Mouse (Mus musculus): Measurements from ENCODE around the gene Rab38. TPM values are rescaled to one million over a fixed set of nuclear protein-coding genes. Genes with fewer than 3 reads are reported as not detected.

Gene Rab38
- polyA plus RNA-seq, 1 experiment, result not detected

DNA sequence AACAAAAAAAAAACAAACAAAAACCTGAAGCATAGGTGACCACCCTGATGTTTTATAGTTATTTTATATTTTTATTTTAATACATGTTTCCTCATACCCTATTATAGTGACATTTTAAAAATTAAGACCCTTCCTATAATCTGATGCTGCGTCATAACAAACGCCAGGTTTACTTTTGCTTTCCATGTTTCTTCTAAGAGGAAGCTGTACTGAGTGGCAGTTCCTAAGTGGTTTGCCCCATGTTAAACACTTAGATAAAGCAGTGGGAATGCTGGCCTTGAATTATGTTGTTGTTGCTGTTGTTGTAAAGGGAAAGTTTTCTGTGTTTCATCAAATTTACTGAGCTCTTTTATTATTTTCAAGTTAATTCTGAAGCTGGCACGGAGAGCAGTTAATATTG is 27.8 kb downstream of the Rab38 start:
- Histone ChIP-seq H3K27ac (ENCODE audit: control insufficient read depth, insufficient read depth, low read depth, low read length) (no peak overlapping the region), H3K36me3 (ENCODE audit: control insufficient read depth, insufficient read depth, low read length) (no peaks in the 10 kb centered on the region), H3K4me1 (ENCODE audit: control insufficient read depth, insufficient read depth, low read length) (no peaks in the 10 kb centered on the region), H3K4me3 (ENCODE audit: control insufficient read depth, low read depth, low read length) (no peak overlapping the region), H3K27me3 (ENCODE audit: control insufficient read depth, insufficient read depth, low read length) (no peaks in the 10 kb centered on the region)
- no peak for TF ChIP-seq CTCF (IDR thresholded peaks at IDR 0.05; ENCODE audit: control insufficient read depth, insufficient read depth, insufficient replicate concordance, low read depth, low read length)
- TF ChIP-seq POLR2A (IDR thresholded peaks at IDR 0.05; ENCODE audit: control insufficient read depth, low read depth, low read length), result no peak

DNA sequence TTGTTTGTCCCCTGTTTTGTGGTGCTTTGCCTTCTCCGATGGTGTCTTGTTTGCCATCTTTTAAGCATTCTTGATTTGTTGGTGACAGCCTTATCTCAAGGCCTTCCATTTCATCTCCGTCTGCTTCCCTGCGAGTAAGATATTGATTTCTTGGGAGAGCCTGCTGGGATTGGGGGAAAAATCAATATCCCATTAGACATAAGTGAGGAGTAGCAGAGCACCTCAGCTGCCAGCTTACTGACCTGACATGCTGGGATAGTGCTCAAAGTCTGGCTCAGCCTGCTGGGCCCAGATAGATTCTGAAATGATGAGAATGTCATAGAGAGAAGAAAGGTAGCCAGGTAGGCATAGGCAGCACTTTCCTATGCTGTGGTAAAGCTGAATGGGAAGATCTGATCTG is 37.7 kb downstream of the Rab38 start:
- no peaks in the 10 kb centered on the region for H3K27me3 ChIP-seq (ENCODE audit: control insufficient read depth, insufficient read depth, low read length)

DNA sequence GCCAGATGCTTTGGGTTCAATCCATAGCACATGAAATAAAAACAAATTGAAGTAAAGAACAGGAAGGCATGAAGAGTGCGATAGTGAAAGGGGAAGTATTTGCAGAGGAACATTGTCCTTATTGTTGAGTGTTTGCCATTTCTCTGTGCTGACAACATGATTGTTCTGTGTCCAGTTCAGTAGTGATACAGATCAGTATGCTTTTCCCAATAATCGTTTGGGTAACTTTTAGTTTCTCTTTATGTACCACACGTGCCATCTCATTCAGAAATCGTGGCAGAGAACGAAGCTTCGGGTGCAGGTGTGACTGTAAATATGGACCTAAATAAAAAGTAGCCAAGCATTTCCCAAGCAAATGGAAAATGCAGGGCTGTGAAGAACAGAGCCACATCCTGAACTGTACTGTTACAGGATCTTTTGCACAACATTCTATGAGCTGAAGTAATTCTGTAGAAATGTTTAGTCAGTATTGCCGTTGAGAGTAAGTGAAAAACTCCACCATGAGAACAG is 52.1 kb downstream of the Rab38 start:
- no peaks in the 10 kb centered on the region for H3K4me1 ChIP-seq (ENCODE audit: control insufficient read depth, insufficient read depth, low read length)
- H3K4me3 ChIP-seq (ENCODE audit: control insufficient read depth, low read depth, low read length), result no peak overlapping the region
- no peak overlapping the region for H3K27ac ChIP-seq (ENCODE audit: control insufficient read depth, insufficient read depth, low read depth, low read length)
- H3K36me3 ChIP-seq (ENCODE audit: control insufficient read depth, insufficient read depth, low read length), result no peaks in the 10 kb centered on the region
- no peaks in the 10 kb centered on the region for H3K27me3 ChIP-seq (ENCODE audit: control insufficient read depth, insufficient read depth, low read length)
- TF ChIP-seq POLR2A (IDR thresholded peaks at IDR 0.05; ENCODE audit: control insufficient read depth, low read depth, low read length) (no peak), CTCF (IDR thresholded peaks at IDR 0.05; ENCODE audit: control insufficient read depth, insufficient read depth, insufficient replicate concordance, low read depth, low read length) (no peak)

More for the DNA sequence above, 37.7 kb downstream of the Rab38 start:
- TF ChIP-seq CTCF (IDR thresholded peaks at IDR 0.05; ENCODE audit: control insufficient read depth, insufficient read depth, insufficient replicate concordance, low read depth, low read length) (no peak), POLR2A (IDR thresholded peaks at IDR 0.05; ENCODE audit: control insufficient read depth, low read depth, low read length) (no peak)
- H3K36me3 ChIP-seq (ENCODE audit: control insufficient read depth, insufficient read depth, low read length), result no peaks in the 10 kb centered on the region
- H3K27ac ChIP-seq (ENCODE audit: control insufficient read depth, insufficient read depth, low read depth, low read length), result no peak overlapping the region
- H3K4me3 ChIP-seq (ENCODE audit: control insufficient read depth, low read depth, low read length), result no peak overlapping the region
- no peaks in the 10 kb centered on the region for H3K4me1 ChIP-seq (ENCODE audit: control insufficient read depth, insufficient read depth, low read length)

DNA sequence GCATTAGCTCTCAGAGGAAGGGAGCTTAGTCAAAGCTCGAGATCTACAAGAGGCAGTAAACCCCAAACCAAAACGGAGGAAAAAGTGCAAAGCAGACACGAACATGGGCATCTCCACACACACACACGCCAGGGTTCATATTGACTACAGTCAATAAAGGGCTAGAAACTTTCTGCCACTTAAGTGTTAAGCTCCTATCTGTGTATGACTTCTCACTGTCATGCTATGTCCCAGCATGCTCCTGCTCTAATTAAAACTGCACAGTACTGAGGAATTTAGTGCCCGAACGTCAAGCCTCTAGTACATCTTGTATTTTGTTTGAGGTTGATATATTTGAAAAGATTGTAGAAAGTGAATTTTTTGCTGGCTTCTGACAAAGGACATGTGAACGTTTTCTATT is 52.6 kb downstream of the Rab38 start:
- no peak for TF ChIP-seq CTCF (IDR thresholded peaks at IDR 0.05; ENCODE audit: control insufficient read depth, insufficient read depth, insufficient replicate concordance, low read depth, low read length)
- TF ChIP-seq POLR2A (IDR thresholded peaks at IDR 0.05; ENCODE audit: control insufficient read depth, low read depth, low read length), result no peak
- Histone ChIP-seq H3K27me3 (ENCODE audit: control insufficient read depth, insufficient read depth, low read length) (no peaks in the 10 kb centered on the region), H3K27ac (ENCODE audit: control insufficient read depth, insufficient read depth, low read depth, low read length) (no peak overlapping the region), H3K4me3 (ENCODE audit: control insufficient read depth, low read depth, low read length) (no peak overlapping the region), H3K4me1 (ENCODE audit: control insufficient read depth, insufficient read depth, low read length) (no peaks in the 10 kb centered on the region), H3K36me3 (ENCODE audit: control insufficient read depth, insufficient read depth, low read length) (no peaks in the 10 kb centered on the region)

DNA sequence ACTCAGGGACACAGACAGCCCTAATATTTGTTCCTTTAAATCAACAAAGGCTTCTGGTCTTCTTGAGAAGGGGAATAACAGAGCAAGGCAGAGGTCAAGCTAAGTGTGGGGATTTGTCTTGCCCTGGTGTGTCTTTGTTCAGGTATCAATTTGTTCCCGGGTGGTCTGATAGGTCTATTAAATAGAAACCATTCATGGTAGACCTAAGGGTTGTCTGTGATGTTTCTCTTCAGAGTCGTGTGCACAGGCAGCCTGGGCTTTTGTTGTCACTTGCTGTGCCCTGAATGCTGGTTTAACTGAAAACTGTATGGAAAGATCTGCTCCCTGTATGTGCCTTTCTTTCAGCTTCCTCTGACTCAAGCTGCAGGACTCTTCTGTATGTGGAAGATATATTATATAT is 60.9 kb downstream of the Rab38 start:
- TF ChIP-seq CTCF (IDR thresholded peaks at IDR 0.05; ENCODE audit: control insufficient read depth, insufficient read depth, insufficient replicate concordance, low read depth, low read length), result no peak
- no peak for TF ChIP-seq POLR2A (IDR thresholded peaks at IDR 0.05; ENCODE audit: control insufficient read depth, low read depth, low read length)
- H3K4me1 ChIP-seq (ENCODE audit: control insufficient read depth, insufficient read depth, low read length), result no peaks in the 10 kb centered on the region

DNA sequence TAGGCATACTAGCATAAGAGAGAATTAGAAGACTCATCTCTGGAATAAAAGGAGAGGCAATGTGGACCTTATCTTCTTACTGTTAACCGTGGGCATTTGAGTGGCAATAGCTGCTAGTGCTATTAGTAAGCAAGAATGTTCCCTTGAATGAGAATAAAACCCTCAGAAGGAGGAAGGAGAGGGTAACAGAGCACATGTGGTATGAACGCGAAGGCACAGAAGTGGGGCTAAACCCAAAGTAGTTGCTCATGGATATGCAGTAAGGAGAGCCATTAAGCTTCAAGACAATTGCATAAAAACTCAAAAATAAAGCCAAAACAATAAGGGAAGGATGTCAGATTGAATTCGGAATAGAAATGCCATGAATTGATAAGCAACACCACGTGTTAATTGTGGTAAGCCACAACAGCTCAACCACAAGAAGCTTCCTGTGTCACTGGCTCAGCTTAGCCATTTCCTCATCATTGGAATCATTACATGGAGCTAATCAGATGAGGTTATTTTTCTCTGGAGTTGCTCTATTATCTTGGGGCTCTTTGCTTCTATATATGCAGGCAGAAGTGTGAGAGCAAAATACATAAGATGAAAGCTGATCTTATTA is 72.2 kb downstream of the Rab38 start:
- H3K27ac ChIP-seq (ENCODE audit: control insufficient read depth, insufficient read depth, low read depth, low read length), result no peak overlapping the region
- H3K4me3 ChIP-seq (ENCODE audit: control insufficient read depth, low read depth, low read length), result no peak overlapping the region
- H3K36me3 ChIP-seq (ENCODE audit: control insufficient read depth, insufficient read depth, low read length), result no peaks in the 10 kb centered on the region
- H3K27me3 ChIP-seq (ENCODE audit: control insufficient read depth, insufficient read depth, low read length), result no peaks in the 10 kb centered on the region
- H3K4me1 ChIP-seq (ENCODE audit: control insufficient read depth, insufficient read depth, low read length), result no peaks in the 10 kb centered on the region
- TF ChIP-seq POLR2A (IDR thresholded peaks at IDR 0.05; ENCODE audit: control insufficient read depth, low read depth, low read length), result no peak
- no peak for TF ChIP-seq CTCF (IDR thresholded peaks at IDR 0.05; ENCODE audit: control insufficient read depth, insufficient read depth, insufficient replicate concordance, low read depth, low read length)

More for the DNA sequence above, 60.9 kb downstream of the Rab38 start:
- no peaks in the 10 kb centered on the region for H3K36me3 ChIP-seq (ENCODE audit: control insufficient read depth, insufficient read depth, low read length)
- no peak overlapping the region for H3K27ac ChIP-seq (ENCODE audit: control insufficient read depth, insufficient read depth, low read depth, low read length)
- no peak overlapping the region for H3K4me3 ChIP-seq (ENCODE audit: control insufficient read depth, low read depth, low read length)
- no peaks in the 10 kb centered on the region for H3K27me3 ChIP-seq (ENCODE audit: control insufficient read depth, insufficient read depth, low read length)

DNA sequence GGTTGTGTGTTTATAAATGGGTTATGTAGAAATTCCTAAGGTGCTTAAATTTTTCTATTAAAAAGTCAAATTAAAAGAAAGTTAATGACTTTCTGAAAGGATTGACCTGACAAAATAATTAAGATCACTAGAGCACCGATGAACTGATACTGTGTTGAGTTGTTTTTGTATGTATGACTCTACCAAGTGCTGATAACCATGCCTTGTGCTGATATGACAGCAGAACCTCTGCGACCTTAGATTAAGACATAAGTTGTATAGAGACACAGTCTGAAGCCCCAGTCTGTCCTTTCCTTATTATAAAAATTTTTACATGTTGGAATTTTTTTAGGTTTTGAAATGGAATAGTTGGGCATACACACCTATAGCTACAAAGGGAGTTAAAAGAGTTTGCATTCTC is 79.7 kb downstream of the Rab38 start:
- H3K27ac ChIP-seq (ENCODE audit: control insufficient read depth, insufficient read depth, low read depth, low read length), result no peak overlapping the region
- H3K36me3 ChIP-seq (ENCODE audit: control insufficient read depth, insufficient read depth, low read length), result no peaks in the 10 kb centered on the region
- TF ChIP-seq CTCF (IDR thresholded peaks at IDR 0.05; ENCODE audit: control insufficient read depth, insufficient read depth, insufficient replicate concordance, low read depth, low read length) (no peak), POLR2A (IDR thresholded peaks at IDR 0.05; ENCODE audit: control insufficient read depth, low read depth, low read length) (no peak)
- H3K4me3 ChIP-seq (ENCODE audit: control insufficient read depth, low read depth, low read length), result no peak overlapping the region
- H3K27me3 ChIP-seq (ENCODE audit: control insufficient read depth, insufficient read depth, low read length), result no peaks in the 10 kb centered on the region
- H3K4me1 ChIP-seq (ENCODE audit: control insufficient read depth, insufficient read depth, low read length), result no peaks in the 10 kb centered on the region
